Mouse (Mus musculus) testis, adult 2 months (tissue): ENCODE measurements around the gene Cog5. TPM values are rescaled to one million over a fixed set of nuclear protein-coding genes. Genes with fewer than 3 reads are reported as not detected.

Experiments
- H3K27ac ChIP-seq: fragments of 200-500 bp; 2 replicates; pipeline ENCODE4 v1.5.1; 2012; ENCODE audit warnings: low read depth, low read length; ENCODE audit not compliant: control insufficient read depth, insufficient read depth
- H3K27me3 ChIP-seq: fragments of 200-500 bp; 2 replicates; pipeline ENCODE4 v1.6.1; 2012; ENCODE audit warnings: mild to moderate bottlenecking, low read length, moderate library complexity; ENCODE audit not compliant: control insufficient read depth, insufficient read depth
- H3K36me3 ChIP-seq: fragments of 200-500 bp; 2 replicates; pipeline ENCODE4 v1.6.1; 2012; ENCODE audit warnings: mild to moderate bottlenecking, low read length; ENCODE audit not compliant: control insufficient read depth, insufficient read depth
- H3K4me1 ChIP-seq: fragments of 200-500 bp; 2 replicates; pipeline ENCODE4 v1.6.1; 2012; ENCODE audit warnings: low read length; ENCODE audit not compliant: control insufficient read depth, insufficient read depth
- H3K4me3 ChIP-seq: fragments of 200-500 bp; 2 replicates; pipeline ENCODE4 v1.5.1; 2012; ENCODE audit warnings: low read depth, mild to moderate bottlenecking, low read length, moderate library complexity, mixed read lengths; ENCODE audit not compliant: control insufficient read depth
- CTCF ChIP-seq: fragments of 200-500 bp; IDR thresholded peaks from 2 replicates; pipeline ENCODE4 v1.5.1; 2012; ENCODE audit warnings: low read depth, mild to moderate bottlenecking, inconsistent platforms, low read length, moderate library complexity; ENCODE audit not compliant: control insufficient read depth, insufficient read depth, insufficient replicate concordance
- POLR2A ChIP-seq: fragments of 200-500 bp; IDR thresholded peaks from 2 replicates; pipeline ENCODE4 v1.6.1; 2012; ENCODE audit warnings: low read depth, mild to moderate bottlenecking, inconsistent platforms, low read length, moderate library complexity; ENCODE audit not compliant: control insufficient read depth
- polyA plus RNA-seq: library from polyadenylated mRNA; depleted of rRNA; stranded (reverse); fragments of >200 nt; gene quantifications from 2 replicates; pipeline ENCODE4 v1.2.3, GENCODE M21; 2012

Gene Cog5
- polyA plus RNA-seq, 1 experiment: 17.4 TPM

DNA sequence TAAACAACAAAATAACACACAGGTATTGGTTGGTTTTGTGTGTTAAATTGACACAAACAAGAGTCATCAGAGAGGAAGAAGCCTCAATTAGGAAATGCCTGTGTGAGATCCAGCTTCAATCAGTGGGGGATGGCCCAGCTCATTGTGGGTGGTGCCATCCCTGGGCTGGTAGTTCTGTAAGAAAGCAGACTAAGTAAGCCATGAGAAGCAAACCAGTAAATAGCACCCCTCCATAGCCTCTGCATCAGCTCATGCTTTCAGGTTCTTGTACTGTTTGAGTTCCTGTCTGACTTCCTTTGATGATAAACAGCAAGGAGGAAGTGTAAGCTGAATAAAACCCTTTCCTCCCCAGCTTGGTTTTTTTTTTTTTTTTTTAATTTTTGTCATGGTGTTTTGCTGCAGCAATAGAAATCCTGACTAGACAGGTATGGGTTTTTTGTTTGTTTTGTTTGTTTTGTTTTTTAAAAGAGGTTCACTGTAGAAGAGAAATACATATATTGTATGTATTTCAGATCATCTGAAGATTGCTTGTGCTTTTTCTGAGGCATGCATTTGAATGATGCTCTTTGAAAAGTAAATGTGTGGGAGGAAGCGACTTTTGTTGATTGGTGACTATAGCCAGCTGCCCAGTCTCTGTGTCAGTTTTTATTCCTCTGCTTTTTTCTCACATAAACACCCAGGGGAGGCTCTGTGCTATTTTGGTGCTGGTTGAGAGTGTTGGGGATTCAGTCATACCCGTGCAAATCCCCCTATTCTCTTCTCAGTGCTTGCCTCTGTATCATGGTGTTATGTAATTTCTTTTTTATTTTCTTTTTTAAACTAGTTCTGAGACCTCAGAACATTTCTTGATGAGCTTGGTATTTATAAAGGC is 101.5 kb downstream of the Cog5 start:
- TF ChIP-seq CTCF (no peak), POLR2A (no peak)

DNA sequence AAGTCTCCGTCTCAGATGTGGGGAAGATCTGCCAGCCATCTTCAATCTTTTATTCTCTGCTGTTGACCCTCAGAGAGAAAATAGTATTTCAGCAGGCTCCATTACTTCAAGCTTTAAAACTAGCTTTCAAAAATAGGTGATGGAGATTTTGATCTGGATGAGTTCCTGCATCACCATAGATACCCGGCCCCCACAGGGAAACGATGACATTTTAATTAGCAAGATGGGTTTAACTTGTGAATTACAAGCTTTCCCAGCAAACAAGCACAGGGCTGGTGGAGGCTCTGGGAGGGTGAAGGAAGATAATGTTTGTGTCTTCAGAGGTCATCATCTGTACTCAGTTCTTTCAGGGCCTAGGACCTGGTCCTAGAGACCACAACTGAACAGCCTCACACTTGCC is 118.9 kb downstream of the Cog5 start:
- H3K4me1 ChIP-seq: no peaks in the 10 kb centered on the region
- H3K27ac ChIP-seq: no peak overlapping the region
- TF ChIP-seq CTCF (no peak), POLR2A (no peak)
- H3K4me3 ChIP-seq: no peak overlapping the region
- H3K36me3 ChIP-seq: no peaks in the 10 kb centered on the region
- no peaks in the 10 kb centered on the region for H3K27me3 ChIP-seq

More for the DNA sequence above, 101.5 kb downstream of the Cog5 start:
- Histone ChIP-seq H3K4me1 (no peaks in the 10 kb centered on the region), H3K4me3 (no peak overlapping the region), H3K36me3 (no peaks in the 10 kb centered on the region), H3K27ac (no peak overlapping the region), H3K27me3 (no peaks in the 10 kb centered on the region)

DNA sequence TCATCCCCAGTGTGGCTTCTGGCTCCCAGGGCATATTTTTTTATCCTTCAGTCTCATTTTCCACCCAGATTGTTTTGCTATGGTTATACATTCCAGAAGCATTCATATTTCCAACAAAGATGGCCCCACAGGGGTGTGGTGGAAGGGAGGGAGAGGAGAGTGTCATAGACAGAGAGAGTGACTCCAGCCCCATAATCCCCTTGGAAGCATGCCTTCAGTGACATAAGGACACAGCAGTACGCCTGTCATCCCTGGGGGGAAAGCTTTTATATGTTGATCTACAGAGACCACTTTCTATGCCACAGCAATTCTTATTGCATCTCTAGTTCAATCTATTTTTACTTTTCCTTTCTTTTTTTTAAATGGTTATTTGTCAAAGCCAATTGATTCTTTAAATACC is 129.6 kb downstream of the Cog5 start:
- H3K27me3 ChIP-seq: no peaks in the 10 kb centered on the region
- H3K4me1 ChIP-seq: no peaks in the 10 kb centered on the region
- no peaks in the 10 kb centered on the region for H3K36me3 ChIP-seq
- no peak overlapping the region for H3K27ac ChIP-seq
- no peak overlapping the region for H3K4me3 ChIP-seq
- TF ChIP-seq POLR2A (no peak), CTCF (no peak)

DNA sequence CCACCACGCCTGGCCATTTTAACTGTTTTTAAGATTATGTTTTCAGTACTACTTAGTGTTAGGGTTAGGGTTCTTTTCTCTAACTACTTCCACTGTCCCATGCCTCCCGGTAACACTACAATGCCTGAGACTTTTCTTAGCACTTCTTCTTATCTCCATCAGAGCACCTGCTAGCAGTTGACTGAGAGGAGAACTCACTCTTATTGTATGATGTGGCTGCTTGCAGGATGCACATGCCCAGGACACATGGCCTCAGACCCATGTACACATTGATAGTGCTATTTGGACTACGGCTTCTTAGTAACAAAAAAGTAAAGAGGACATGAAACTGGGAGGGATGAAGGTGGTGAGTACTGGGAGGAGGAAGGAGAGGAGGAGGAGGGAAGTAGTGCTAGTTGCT is 133.9 kb downstream of the Cog5 start:
- H3K27me3 ChIP-seq: no peaks in the 10 kb centered on the region
- H3K36me3 ChIP-seq: no peaks in the 10 kb centered on the region
- TF ChIP-seq POLR2A (no peak), CTCF (no peak)
- no peaks in the 10 kb centered on the region for H3K4me1 ChIP-seq
- H3K27ac ChIP-seq: no peak overlapping the region
- H3K4me3 ChIP-seq: no peak overlapping the region

DNA sequence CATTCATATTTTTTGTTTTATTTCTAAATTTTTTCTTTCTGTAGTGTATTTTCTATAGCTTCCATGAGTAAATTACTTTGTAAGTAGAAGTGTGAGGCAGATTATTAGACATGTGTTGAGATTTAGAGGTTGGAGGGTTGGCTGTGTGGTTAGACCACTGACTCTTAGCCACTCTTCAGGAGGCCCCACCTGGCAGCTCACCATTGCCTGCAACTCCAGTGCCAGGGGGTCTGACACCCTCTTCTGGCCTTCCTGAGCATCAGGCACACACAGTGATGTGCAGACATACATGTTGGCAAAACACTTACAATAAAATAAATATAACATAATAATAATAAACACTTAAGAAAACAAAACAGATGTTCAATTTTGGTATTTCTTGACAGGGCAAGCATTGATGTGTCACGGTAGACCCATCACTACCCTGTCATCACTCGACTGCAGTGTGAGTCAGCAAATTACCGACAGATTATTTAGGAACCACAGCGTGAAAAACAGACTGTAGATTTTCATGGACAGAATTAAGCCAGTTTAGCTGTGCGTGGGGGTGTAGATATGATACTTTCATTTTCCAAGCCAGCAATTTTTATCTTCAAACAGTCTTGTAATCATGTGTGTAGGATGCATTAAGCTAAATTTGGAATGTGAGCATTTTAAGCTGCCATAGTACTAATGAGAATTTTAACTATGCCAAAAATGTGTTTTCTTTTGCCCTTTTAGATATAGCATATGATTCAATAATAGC is 151.9 kb downstream of the Cog5 start:
- Histone ChIP-seq H3K36me3 (no peaks in the 10 kb centered on the region), H3K27ac (no peak overlapping the region), H3K4me3 (no peak overlapping the region)

DNA sequence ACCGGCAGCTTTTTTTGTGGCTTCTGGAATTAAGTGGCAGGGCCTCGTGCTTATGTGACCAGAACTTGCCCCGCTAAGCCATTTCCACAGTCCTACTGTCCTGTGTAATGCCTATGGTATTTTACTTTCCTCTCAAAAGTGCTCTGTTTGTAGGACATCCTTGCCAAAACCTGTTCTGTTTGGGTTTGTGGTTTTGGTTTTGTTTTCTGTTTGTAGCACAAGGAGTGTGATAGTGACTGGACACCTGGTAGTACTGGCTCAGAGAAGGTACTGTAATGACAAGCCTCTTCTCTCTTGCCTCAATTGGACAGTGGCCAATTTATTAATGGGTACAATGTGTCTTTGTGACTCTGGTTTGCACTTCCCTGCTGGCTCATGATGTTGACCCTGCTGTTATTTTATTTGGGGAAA is 163.4 kb downstream of the Cog5 start:
- no peaks in the 10 kb centered on the region for H3K4me1 ChIP-seq
- no peak for TF ChIP-seq POLR2A
- TF ChIP-seq CTCF: no peak

More for the DNA sequence above, 151.9 kb downstream of the Cog5 start:
- no peak for TF ChIP-seq POLR2A
- TF ChIP-seq CTCF: no peak
- Histone ChIP-seq H3K27me3 (no peaks in the 10 kb centered on the region), H3K4me1 (no peaks in the 10 kb centered on the region)

DNA sequence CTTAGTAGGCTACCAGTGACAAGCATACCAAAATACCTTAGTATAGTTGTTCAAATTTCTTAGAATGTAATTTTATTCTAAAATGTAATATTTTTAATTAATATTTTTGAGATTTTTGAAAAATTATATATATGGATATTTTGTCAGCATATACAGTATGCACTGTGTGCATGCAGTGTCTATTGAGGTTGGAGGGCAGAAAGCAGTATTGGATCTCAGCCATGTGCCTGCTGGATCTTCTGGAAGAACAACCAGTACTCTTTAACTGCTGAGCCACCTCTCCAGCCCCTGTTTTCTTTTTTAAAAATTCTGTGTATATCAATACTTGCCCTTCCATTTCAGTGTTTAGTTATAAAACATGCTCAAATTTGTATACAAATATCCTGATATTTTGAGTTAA is 164.4 kb downstream of the Cog5 start:
- Histone ChIP-seq H3K27me3 (no peaks in the 10 kb centered on the region), H3K27ac (no peak overlapping the region), H3K4me3 (no peak overlapping the region), H3K36me3 (no peaks in the 10 kb centered on the region), H3K4me1 (no peaks in the 10 kb centered on the region)
- TF ChIP-seq POLR2A: no peak
- no peak for TF ChIP-seq CTCF

More for the DNA sequence above, 163.4 kb downstream of the Cog5 start:
- no peaks in the 10 kb centered on the region for H3K36me3 ChIP-seq
- no peak overlapping the region for H3K27ac ChIP-seq
- no peak overlapping the region for H3K4me3 ChIP-seq
- H3K27me3 ChIP-seq: no peaks in the 10 kb centered on the region
